Mouse (Mus musculus) neural tube, embryonic 11.5 days (tissue): ENCODE results near the gene Fkbp8. TPM values are rescaled to one million over a fixed set of nuclear protein-coding genes. Genes with fewer than 3 reads are reported as not detected.

ENCODE experiments used
- ATAC-seq: fragments of 200-750 bp; cut with Nextera tagmentation; 2 replicates; pipeline ENCODE4 v1.8.0; 2017; ENCODE audit warnings: moderate number of reproducible peaks, mild to moderate bottlenecking, moderate TSS enrichment, moderate library complexity; ENCODE audit not compliant: insufficient read depth, low FRiP score, low TSS enrichment
- DNase-seq: peaks from one replicate; pipeline ENCODE4 v3.0.0-alpha.2; 2015; ENCODE audit warnings: low spot score
- H3K27ac ChIP-seq: fragments of 300-500 bp; sonication (generic); 2 replicates; pipeline ENCODE4 v1.5.1; 2014; ENCODE audit warnings: low read depth, mild to moderate bottlenecking, low read length
- H3K27me3 ChIP-seq: fragments of 300-500 bp; sonication (generic); 2 replicates; pipeline ENCODE4 v1.6.1; 2014; ENCODE audit warnings: mild to moderate bottlenecking, low read length, mixed read lengths; ENCODE audit not compliant: control insufficient read depth, insufficient read depth
- H3K36me3 ChIP-seq: fragments of 300-500 bp; sonication (generic); 2 replicates; pipeline ENCODE4 v1.6.1; 2014; ENCODE audit warnings: mild to moderate bottlenecking, low read length, moderate library complexity, mixed read lengths; ENCODE audit not compliant: control insufficient read depth, insufficient read depth
- H3K4me1 ChIP-seq: fragments of 300-500 bp; sonication (generic); 2 replicates; pipeline ENCODE4 v1.6.1; 2014; ENCODE audit warnings: low read length, mixed read lengths; ENCODE audit not compliant: control insufficient read depth, insufficient read depth
- H3K4me2 ChIP-seq: fragments of 300-500 bp; sonication (generic); 2 replicates; pipeline ENCODE4 v1.6.1; 2014; ENCODE audit warnings: low read depth, mild to moderate bottlenecking, moderate library complexity
- H3K4me3 ChIP-seq: fragments of 300-500 bp; sonication (generic); 2 replicates; pipeline ENCODE4 v1.5.1; 2014; ENCODE audit warnings: low read depth, low read length
- H3K9ac ChIP-seq: fragments of 300-500 bp; sonication (generic); 2 replicates; pipeline ENCODE4 v1.6.1; 2014; ENCODE audit warnings: mild to moderate bottlenecking, low read length
- H3K9me3 ChIP-seq: fragments of 300-500 bp; sonication (generic); 2 replicates; pipeline ENCODE4 v1.6.1; 2016; ENCODE audit warnings: low read length; ENCODE audit not compliant: control insufficient read depth
- WGBS: fragments of 180-500 bp; shearing (Covaris S2); extraction: QIAGEN DNeasy Blood & Tissue Kit; methylation state at CpG from one replicate; pipeline ENCODE4 v1.1.7; 2014; 5-methylcytosine and 5-hydroxymethylcytosine counted together
- polyA plus RNA-seq: library from polyadenylated mRNA; unstranded; fragments of >200 nt; fragmentation: Nextera tagmentation; extraction: Ambion mirVana; gene quantifications from 2 replicates; pipeline ENCODE4 v1.2.1, GENCODE M21; 2014

The Fkbp8 gene
- polyA plus RNA-seq, 1 experiment from 2014 or later, result 243 TPM

GRCm38 (mm10) chr8:70530314-70530713 is 2.8 kb downstream of the Fkbp8 start:
- WGBS, result 93% methylated on average over 2 of the region's 2 CpGs
- Histone ChIP-seq H3K9ac (no peak overlapping the region), H3K27me3 (no peaks in the 10 kb centered on the region), H3K4me1 (peaks cover 11% of the 10 kb centered on the region; the same call in 1 of the 2 replicates), H3K4me2 (no peak overlapping the region), H3K9me3 (no peaks in the 10 kb centered on the region), H3K4me3 (no peak overlapping the region), H3K36me3 (peaks cover 7% of the 10 kb centered on the region), H3K27ac (no peak overlapping the region)
- ATAC-seq (no peak), DNase-seq (no peak)

GRCm38 (mm10) chr8:70534281-70534680 is 6.8 kb downstream of the Fkbp8 start:
- Histone ChIP-seq H3K4me3 (no peak overlapping the region), H3K4me1 (peaks cover 3% of the 10 kb centered on the region; the same call in 1 of the 2 replicates), H3K9me3 (no peaks in the 10 kb centered on the region), H3K27me3 (no peaks in the 10 kb centered on the region), H3K4me2 (no peak overlapping the region), H3K27ac (no peak overlapping the region), H3K9ac (no peak overlapping the region), H3K36me3 (peaks cover 20% of the 10 kb centered on the region)
- no peak for ATAC-seq
- WGBS, result 97% methylated on average over 12 of the region's 12 CpGs
- no peak for DNase-seq

- 95% methylated on average over 3 of the region's 3 CpGs for WGBS
- no peak for DNase-seq
- H3K36me3 ChIP-seq, result peaks cover 16% of the 10 kb centered on the region
- H3K27me3 ChIP-seq, result no peaks in the 10 kb centered on the region
- H3K9me3 ChIP-seq, result no peaks in the 10 kb centered on the region
- H3K9ac ChIP-seq, result no peak overlapping the region
- peaks cover 6% of the 10 kb centered on the region for H3K4me1 ChIP-seq
- H3K4me2 ChIP-seq, result no peak overlapping the region
- no peak overlapping the region for H3K4me3 ChIP-seq
- no peak overlapping the region for H3K27ac ChIP-seq
- no peak for ATAC-seq
Observed at GRCm38 (mm10) chr8:70535221-70535620, 7.7 kb downstream of the Fkbp8 start.

GRCm38 (mm10) chr8:70535701-70536100 is 8.2 kb downstream of the Fkbp8 start:
- H3K9ac ChIP-seq, result no peak overlapping the region
- 100% methylated on average over 2 of the region's 2 CpGs for WGBS
- no peak overlapping the region for H3K27ac ChIP-seq
- no peak for ATAC-seq
- no peak overlapping the region for H3K4me2 ChIP-seq
- no peaks in the 10 kb centered on the region for H3K27me3 ChIP-seq
- no peak overlapping the region; the same call in 1 of the 2 replicates for H3K4me3 ChIP-seq
- DNase-seq, result no peak
- peaks cover 16% of the 10 kb centered on the region for H3K36me3 ChIP-seq
- no peaks in the 10 kb centered on the region for H3K9me3 ChIP-seq
- H3K4me1 ChIP-seq, result peaks cover 9% of the 10 kb centered on the region

GRCm38 (mm10) chr8:70538024-70538579 is 10.6 kb downstream of the Fkbp8 start:
- WGBS, result 15% methylated on average over 24 of the region's 24 CpGs
- no peak overlapping the region; the same call in 1 of the 2 replicates for H3K9ac ChIP-seq

GRCm38 (mm10) chr8:70538633-70539076 is 11.1 kb downstream of the Fkbp8 start:
- under 1% methylated on average over 32 of the region's 32 CpGs for WGBS
- ATAC-seq, result peak; percentile 81
- peak overlapping the region; percentile 2; the same call in 1 of the 2 replicates for H3K9ac ChIP-seq

More at GRCm38 (mm10) chr8:70538024-70538579, 10.6 kb downstream of the Fkbp8 start:
- H3K4me1 ChIP-seq, result peaks cover 13% of the 10 kb centered on the region
- H3K27ac ChIP-seq, result peak overlapping the region; percentile 58; the same call in 1 of the 2 replicates
- peak; percentile 46 for DNase-seq
- H3K4me3 ChIP-seq, result peak overlapping the region; percentile 71
- H3K36me3 ChIP-seq, result peaks cover 12% of the 10 kb centered on the region
- H3K9me3 ChIP-seq, result no peaks in the 10 kb centered on the region
- no peaks in the 10 kb centered on the region for H3K27me3 ChIP-seq
- H3K4me2 ChIP-seq, result peak overlapping the region; percentile 80
- peak; percentile 22 for ATAC-seq

GRCm38 (mm10) chr8:70539077-70539813 is 11.7 kb downstream of the Fkbp8 start, which contains the start of gene Ell:
Ell (plus strand) TSS chr8:70539457.
- Histone ChIP-seq H3K36me3 (peaks cover 12% of the 10 kb centered on the region), H3K4me3 (peak within 1 kb of the TSS; percentile 71), H3K27me3 (no peaks in the 10 kb centered on the region), H3K9me3 (no peaks in the 10 kb centered on the region), H3K9ac (peak within 1 kb of the TSS; percentile 55), H3K4me1 (peaks cover 13% of the 10 kb centered on the region), H3K27ac (peak within 1 kb of the TSS; percentile 82), H3K4me2 (peak within 1 kb of the TSS; percentile 80)
- ATAC-seq, result peak; percentile 85
- peak; percentile 99 for DNase-seq
- WGBS, result under 1% methylated on average over 57 of the region's 58 CpGs

More at GRCm38 (mm10) chr8:70538633-70539076, 11.1 kb downstream of the Fkbp8 start:
- H3K9me3 ChIP-seq, result no peaks in the 10 kb centered on the region
- peak overlapping the region; percentile 71 for H3K4me3 ChIP-seq
- H3K27ac ChIP-seq, result peak overlapping the region; percentile 82
- peaks cover 13% of the 10 kb centered on the region for H3K4me1 ChIP-seq
- no peaks in the 10 kb centered on the region for H3K27me3 ChIP-seq
- peaks cover 12% of the 10 kb centered on the region for H3K36me3 ChIP-seq
- peak overlapping the region; percentile 80 for H3K4me2 ChIP-seq
- DNase-seq, result peak; percentile 100

- H3K9ac ChIP-seq, result peak overlapping the region; percentile 55
- H3K27me3 ChIP-seq, result no peaks in the 10 kb centered on the region
- no peak overlapping the region for H3K27ac ChIP-seq
- WGBS, result 12% methylated on average over 4 of the region's 4 CpGs
- peaks cover 12% of the 10 kb centered on the region for H3K36me3 ChIP-seq
- peaks cover 13% of the 10 kb centered on the region for H3K4me1 ChIP-seq
- no peaks in the 10 kb centered on the region for H3K9me3 ChIP-seq
- H3K4me2 ChIP-seq, result peak overlapping the region; percentile 80
- H3K4me3 ChIP-seq, result peak overlapping the region; percentile 71
- DNase-seq, result no peak
- no peak for ATAC-seq
Observed at GRCm38 (mm10) chr8:70540013-70540506, 12.5 kb downstream of the Fkbp8 start.
